Mouse (Mus musculus) limb, embryonic 11.5 days (tissue): Measurements from ENCODE around the gene Trim67. TPM values are rescaled to one million over a fixed set of nuclear protein-coding genes. Genes with fewer than 3 reads are reported as not detected.

ENCODE experiments used
- ATAC-seq: fragments of 200-750 bp; cut with Nextera tagmentation; 2 replicates; pipeline ENCODE4 v1.8.0; 2017; ENCODE audit warnings: low read depth; ENCODE audit not compliant: insufficient number of reproducible peaks, low FRiP score, low TSS enrichment
- DNase-seq: peaks from one replicate; pipeline ENCODE4 v3.0.0-alpha.2; 2015; ENCODE audit warnings: low spot score
- H3K27ac ChIP-seq: fragments of 300-500 bp; sonication (generic); replicated peaks from 2 replicates; pipeline ENCODE4 v1.5.1; 2014; ENCODE audit warnings: low read depth, mild to moderate bottlenecking, low read length
- H3K27me3 ChIP-seq: fragments of 300-500 bp; sonication (generic); 2 replicates; pipeline ENCODE4 v1.6.1; 2014; ENCODE audit warnings: mild to moderate bottlenecking, low read length, mixed read lengths; ENCODE audit not compliant: control insufficient read depth, insufficient read depth
- H3K36me3 ChIP-seq: fragments of 300-500 bp; sonication (generic); 2 replicates; pipeline ENCODE4 v1.6.1; 2014; ENCODE audit warnings: mild to moderate bottlenecking, low read length, moderate library complexity, mixed read lengths; ENCODE audit not compliant: control insufficient read depth, insufficient read depth
- H3K4me1 ChIP-seq: fragments of 300-500 bp; sonication (generic); 2 replicates; pipeline ENCODE4 v1.6.1; 2014; ENCODE audit warnings: low read length, mixed read lengths; ENCODE audit not compliant: control insufficient read depth, insufficient read depth
- H3K4me2 ChIP-seq: fragments of 300-500 bp; sonication (generic); 2 replicates; pipeline ENCODE4 v1.6.1; 2014; ENCODE audit warnings: low read depth, mild to moderate bottlenecking, moderate library complexity; ENCODE audit not compliant: severe bottlenecking
- H3K4me3 ChIP-seq: fragments of 300-500 bp; sonication (generic); 2 replicates; pipeline ENCODE4 v1.5.1; 2014; ENCODE audit warnings: low read depth, low read length
- H3K9ac ChIP-seq: fragments of 300-500 bp; sonication (generic); 2 replicates; pipeline ENCODE4 v1.6.1; 2014; ENCODE audit warnings: mild to moderate bottlenecking, low read length
- H3K9me3 ChIP-seq: fragments of 300-500 bp; sonication (generic); 2 replicates; pipeline ENCODE4 v1.6.1; 2016; ENCODE audit warnings: low read length; ENCODE audit not compliant: control insufficient read depth
- WGBS: fragments of 180-500 bp; shearing (Covaris S2); extraction: QIAGEN DNeasy Blood & Tissue Kit; methylation state at CpG from one replicate; pipeline ENCODE4 v1.1.7; 2014; 5-methylcytosine and 5-hydroxymethylcytosine counted together
- polyA plus RNA-seq: library from polyadenylated mRNA; unstranded; fragments of >200 nt; fragmentation: Nextera tagmentation; extraction: Ambion mirVana; gene quantifications from 2 replicates; pipeline ENCODE4 v1.2.1, GENCODE M21; 2014

The Trim67 gene
- polyA plus RNA-seq, 1 experiment from 2014 or later, result 0.01 TPM

DNA sequence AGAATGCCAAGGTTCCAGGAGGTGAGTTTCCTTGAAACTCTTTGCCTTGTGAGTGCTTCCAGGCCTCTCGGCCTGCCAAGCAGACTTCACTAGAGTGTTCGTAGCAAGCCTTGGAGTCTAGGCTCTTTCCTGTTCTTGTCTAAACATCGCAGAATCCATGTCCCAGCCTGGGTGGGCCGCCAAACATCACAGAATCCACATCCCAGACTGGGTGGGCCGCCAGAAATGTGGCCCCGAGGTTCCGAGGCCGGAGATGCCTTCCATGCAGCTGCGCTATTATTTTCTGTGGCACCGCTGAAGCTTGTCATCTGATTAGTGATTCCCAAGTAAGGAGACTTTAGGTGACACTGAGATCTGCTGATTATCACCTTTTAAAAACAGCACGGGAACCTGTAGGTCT is 7.7 kb downstream of the Trim67 start:
- Histone ChIP-seq H3K9ac (no peak overlapping the region), H3K4me1 (no peaks in the 10 kb centered on the region), H3K27ac (no peak overlapping the region), H3K9me3 (no peaks in the 10 kb centered on the region), H3K27me3 (peaks cover 16% of the 10 kb centered on the region), H3K36me3 (no peaks in the 10 kb centered on the region), H3K4me2 (no peak overlapping the region), H3K4me3 (no peak overlapping the region)
- WGBS, result 33% methylated on average over 11 of the region's 11 CpGs
- no peak for DNase-seq
- no peak for ATAC-seq

DNA sequence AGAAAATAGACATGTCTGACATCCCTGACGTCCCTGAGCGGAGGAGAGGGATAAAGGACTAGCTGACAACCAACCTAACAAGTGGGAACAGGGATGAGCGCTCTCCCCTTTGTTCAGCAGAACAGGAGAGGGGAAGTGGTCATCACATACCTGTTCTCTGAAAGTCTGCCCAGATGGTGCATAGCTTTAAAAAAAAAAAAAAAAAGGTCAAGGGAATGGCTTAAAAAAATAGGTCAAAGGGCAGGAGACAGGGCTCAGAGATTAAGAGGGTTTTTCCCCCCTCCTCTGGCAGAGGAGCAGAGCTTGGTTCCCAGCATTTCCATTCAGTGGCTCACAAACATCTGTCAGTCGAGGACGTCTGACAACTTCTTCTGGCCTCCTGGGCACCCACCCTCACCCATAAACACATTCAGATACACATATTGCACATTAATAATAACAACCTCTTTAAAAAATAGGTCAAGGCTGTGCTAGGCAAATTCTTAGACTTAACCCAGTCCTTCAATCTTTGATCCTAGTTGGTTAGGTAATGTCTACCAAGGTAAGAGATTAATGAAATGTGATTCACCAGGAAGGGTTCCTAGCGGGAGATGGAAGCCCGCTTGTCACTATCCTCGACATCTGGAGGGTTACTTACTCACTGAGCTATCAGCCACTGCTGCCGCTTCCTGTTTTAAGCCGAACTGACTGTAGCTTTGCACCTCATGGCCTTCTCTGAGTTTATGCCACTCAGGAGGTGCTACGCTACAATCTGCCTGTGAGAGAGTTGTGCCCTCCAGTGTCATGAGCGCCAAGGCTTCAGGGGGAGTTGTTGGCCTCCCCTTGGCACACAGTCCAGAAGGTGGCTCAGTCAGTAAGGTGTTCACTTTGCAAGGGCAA is 11.2 kb downstream of the Trim67 start:
- no peak overlapping the region for H3K4me2 ChIP-seq
- H3K27me3 ChIP-seq, result no peaks in the 10 kb centered on the region
- no peaks in the 10 kb centered on the region for H3K36me3 ChIP-seq
- no peaks in the 10 kb centered on the region for H3K9me3 ChIP-seq
- H3K9ac ChIP-seq, result no peak overlapping the region
- H3K27ac ChIP-seq, result no peak overlapping the region
- no peaks in the 10 kb centered on the region for H3K4me1 ChIP-seq
- 70% methylated on average over 12 of the region's 12 CpGs for WGBS
- no peak for DNase-seq
- no peak overlapping the region for H3K4me3 ChIP-seq
- no peak for ATAC-seq

DNA sequence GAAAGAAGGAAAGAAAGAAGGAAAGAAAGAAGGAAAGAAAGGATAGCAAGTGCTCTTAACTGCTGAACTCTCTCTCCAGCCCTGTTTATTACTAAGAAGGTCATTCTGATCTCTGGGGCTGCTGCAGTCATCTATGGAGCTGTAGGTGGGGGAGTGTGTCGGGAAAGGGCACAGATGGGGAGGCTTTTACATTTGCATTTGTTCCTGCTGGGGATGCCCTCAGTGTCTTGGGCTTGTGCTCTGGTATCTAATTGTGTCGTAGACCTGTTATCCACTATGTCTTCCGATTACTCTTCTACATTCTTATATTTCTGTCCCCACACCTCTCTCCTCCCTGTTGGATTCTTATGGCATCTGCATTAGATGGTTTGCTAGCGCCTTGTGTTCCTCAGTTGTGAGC is 13.1 kb downstream of the Trim67 start:
- 81% methylated on average over 4 of the region's 4 CpGs for WGBS
- DNase-seq (no peak), ATAC-seq (no peak)

DNA sequence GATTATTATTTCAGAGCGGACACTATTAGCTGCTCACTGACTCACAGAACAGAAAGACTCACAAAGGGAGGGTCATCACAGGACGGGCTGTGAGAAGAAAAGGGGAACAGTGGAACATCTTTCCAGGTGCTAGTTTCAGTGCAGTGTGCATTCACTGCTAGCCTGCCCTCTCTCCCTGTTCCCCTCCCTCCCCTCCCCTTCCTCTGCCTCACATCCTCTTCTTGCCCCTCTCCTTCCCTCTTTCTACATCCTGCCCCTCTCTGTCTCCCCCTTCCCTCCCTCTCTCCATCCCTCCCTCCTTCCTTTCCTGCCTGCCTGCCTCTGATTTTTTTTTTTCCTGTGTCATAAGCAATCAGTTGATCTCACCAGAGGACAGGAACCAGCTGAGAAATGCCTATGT is 16.5 kb downstream of the Trim67 start:
- DNase-seq (no peak), ATAC-seq (no peak)
- Histone ChIP-seq H3K9me3 (no peaks in the 10 kb centered on the region), H3K9ac (no peak overlapping the region), H3K36me3 (no peaks in the 10 kb centered on the region), H3K4me1 (no peaks in the 10 kb centered on the region), H3K4me2 (no peak overlapping the region), H3K27ac (no peak overlapping the region), H3K4me3 (no peak overlapping the region), H3K27me3 (no peaks in the 10 kb centered on the region)
- WGBS, result 69% methylated on average over 2 of the region's 2 CpGs

More for the DNA sequence above, 13.1 kb downstream of the Trim67 start:
- Histone ChIP-seq H3K9ac (no peak overlapping the region), H3K36me3 (no peaks in the 10 kb centered on the region), H3K9me3 (no peaks in the 10 kb centered on the region), H3K4me2 (no peak overlapping the region), H3K4me1 (no peaks in the 10 kb centered on the region), H3K27ac (no peak overlapping the region), H3K4me3 (no peak overlapping the region), H3K27me3 (no peaks in the 10 kb centered on the region)

DNA sequence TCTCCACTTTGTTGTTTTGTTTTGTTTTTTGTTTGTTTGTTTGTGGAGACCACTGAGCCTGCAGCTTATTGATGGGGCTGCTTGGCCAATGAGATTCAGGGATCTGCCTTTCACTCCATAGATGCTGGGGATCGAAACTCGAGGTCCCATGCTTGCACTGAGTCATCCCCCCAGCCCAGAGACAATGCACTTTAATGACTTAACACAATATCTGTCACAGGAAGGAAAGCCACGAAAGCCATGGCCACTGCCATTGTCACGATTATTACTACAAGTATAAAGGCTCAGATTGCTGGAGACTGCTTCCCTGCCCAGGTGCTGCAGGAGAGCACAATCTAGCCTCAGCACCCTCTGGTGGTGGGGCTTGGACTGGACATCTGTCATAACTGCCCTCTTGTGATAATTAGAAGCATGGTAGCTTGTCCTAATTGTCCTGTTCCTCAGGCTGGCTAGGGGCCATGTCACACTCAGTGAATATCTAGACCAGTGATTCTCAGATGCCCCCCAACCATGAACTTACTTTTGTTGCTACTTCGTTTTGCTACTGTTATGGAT is 17.2 kb downstream of the Trim67 start:
- 68% methylated on average over 5 of the region's 5 CpGs for WGBS

DNA sequence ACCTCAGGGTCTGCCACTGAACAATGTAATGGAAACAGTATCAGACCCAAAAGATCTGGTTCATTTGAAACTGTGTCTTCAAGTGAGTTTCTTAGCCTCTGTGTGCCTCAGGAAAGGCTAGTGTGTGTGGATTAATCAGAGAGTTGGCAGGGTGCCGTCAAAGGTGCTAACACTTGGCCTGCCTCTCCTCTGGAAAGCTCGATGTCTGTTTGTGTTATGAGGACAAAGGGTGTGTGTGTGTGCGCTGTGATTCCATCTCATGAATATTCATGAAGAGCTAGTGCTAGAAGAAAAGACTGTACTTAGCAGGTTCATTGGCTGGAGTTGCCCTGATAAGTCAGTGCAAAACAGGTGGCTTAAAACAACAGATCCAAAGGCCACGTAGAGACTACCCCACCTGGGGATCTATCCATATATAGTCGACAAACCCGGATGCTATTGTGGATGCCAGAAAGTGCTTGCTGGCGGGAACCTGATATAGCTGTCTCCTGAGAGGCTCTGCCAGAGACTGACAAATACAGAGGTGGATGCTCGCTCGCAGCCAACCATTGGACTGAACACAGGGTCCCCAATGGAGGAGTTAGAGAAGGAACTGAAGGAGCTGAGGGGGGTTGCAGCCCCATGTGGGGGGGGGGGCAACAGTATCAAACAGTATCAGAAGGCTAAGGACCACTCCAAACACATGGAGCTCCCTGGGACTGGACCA is 17.9 kb downstream of the Trim67 start:
- DNase-seq, result no peak
- no peak overlapping the region for H3K27ac ChIP-seq
- no peak overlapping the region for H3K9ac ChIP-seq
- H3K27me3 ChIP-seq, result no peaks in the 10 kb centered on the region
- H3K4me3 ChIP-seq, result no peak overlapping the region
- H3K4me2 ChIP-seq, result no peak overlapping the region
- WGBS, result 56% methylated on average over 9 of the region's 9 CpGs
- H3K36me3 ChIP-seq, result no peaks in the 10 kb centered on the region
- no peak for ATAC-seq
- H3K9me3 ChIP-seq, result no peaks in the 10 kb centered on the region
- no peaks in the 10 kb centered on the region for H3K4me1 ChIP-seq

More for the DNA sequence above, 17.2 kb downstream of the Trim67 start:
- no peaks in the 10 kb centered on the region for H3K9me3 ChIP-seq
- no peaks in the 10 kb centered on the region for H3K36me3 ChIP-seq
- H3K9ac ChIP-seq, result no peak overlapping the region
- no peak overlapping the region for H3K4me2 ChIP-seq
- no peak for ATAC-seq
- no peak overlapping the region for H3K4me3 ChIP-seq
- H3K27me3 ChIP-seq, result no peaks in the 10 kb centered on the region
- no peak overlapping the region for H3K27ac ChIP-seq
- H3K4me1 ChIP-seq, result no peaks in the 10 kb centered on the region
- DNase-seq, result no peak

DNA sequence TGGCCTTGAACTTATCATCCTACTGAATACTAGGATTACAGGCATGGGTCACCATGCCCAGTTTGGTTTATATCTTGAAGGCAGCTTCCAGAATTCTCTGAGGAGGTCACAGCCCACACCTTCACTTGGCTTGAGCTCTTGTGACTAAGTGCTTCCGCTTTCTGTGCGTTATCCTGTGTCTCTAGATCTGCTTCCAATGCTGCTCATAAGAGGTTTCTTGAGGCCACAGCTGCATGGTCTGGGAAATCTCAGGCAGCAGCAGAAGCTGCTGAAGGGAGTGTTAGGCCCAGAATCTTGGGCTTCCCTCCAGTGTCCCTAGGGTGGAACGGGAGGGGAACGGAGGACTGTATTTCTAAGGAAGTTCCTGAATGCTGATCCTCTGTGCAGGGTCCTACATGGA is 20.4 kb downstream of the Trim67 start:
- DNase-seq (no peak), ATAC-seq (no peak)
- Histone ChIP-seq H3K36me3 (no peaks in the 10 kb centered on the region), H3K27ac (no peak overlapping the region), H3K4me3 (no peak overlapping the region), H3K9ac (no peak overlapping the region), H3K4me2 (no peak overlapping the region), H3K27me3 (no peaks in the 10 kb centered on the region), H3K4me1 (no peaks in the 10 kb centered on the region), H3K9me3 (no peaks in the 10 kb centered on the region)
- 94% methylated on average over 4 of the region's 4 CpGs for WGBS

DNA sequence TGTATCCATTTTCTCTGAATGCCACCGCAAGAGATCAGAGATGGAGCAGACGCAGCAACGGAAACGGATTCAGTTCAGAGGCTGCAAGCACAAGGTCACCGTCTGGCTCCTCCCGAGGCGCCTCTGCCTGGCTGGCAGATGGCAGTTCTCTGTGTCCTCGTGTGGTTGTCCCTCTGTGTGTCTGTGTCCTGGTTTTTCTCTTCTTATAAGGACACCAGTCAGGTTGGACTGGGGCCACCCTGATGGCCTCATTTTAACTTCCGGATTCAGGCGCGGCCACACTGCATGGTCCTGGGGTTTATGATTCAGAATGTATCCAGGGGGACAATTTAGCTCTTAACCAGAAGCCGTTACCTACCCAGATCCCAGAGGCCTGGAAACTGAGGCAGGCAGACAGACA is 23.0 kb downstream of the Trim67 start:
- Histone ChIP-seq H3K4me1 (no peaks in the 10 kb centered on the region), H3K27ac (no peak overlapping the region), H3K36me3 (no peaks in the 10 kb centered on the region), H3K27me3 (no peaks in the 10 kb centered on the region), H3K4me3 (no peak overlapping the region), H3K4me2 (no peak overlapping the region), H3K9ac (no peak overlapping the region), H3K9me3 (no peaks in the 10 kb centered on the region)
- WGBS, result 90% methylated on average over 12 of the region's 12 CpGs
- ATAC-seq, result no peak
- no peak for DNase-seq
